Mouse (Mus musculus) gastrocnemius, adult 8-10 months (tissue): ENCODE results near the gene Cd302. TPM values are rescaled to one million over a fixed set of nuclear protein-coding genes. Genes with fewer than 3 reads are reported as not detected.

Experiments used
- total RNA-seq, 4 experiments: library from RNA; stranded (reverse); gene quantifications; 2 replicates each; pipeline ENCODE4 v1.2.4; 2022

The Cd302 gene
- total RNA-seq, 4 experiments from 2014 or later, result 6.1 to 10.9 (median 6.9) TPM

Other genes with a start within 250 kb of the Cd302 start
- 10 to 100 TPM; 26.3 to 36.8 (median 31.6) TPM for gene Baz2b, start 74.6 kb downstream of the Cd302 start, total RNA-seq
- 10 to 100 TPM; 24.5 to 38.2 (median 30.4) TPM for gene March7, start 74.6 kb downstream of the Cd302 start, total RNA-seq
- gene Ly75, start 98.8 kb upstream of the Cd302 start, total RNA-seq, result under 1 TPM in 3 of 4 experiments, not detected in 1; 0.04 to 0.08 (median 0.05) TPM